Mouse (Mus musculus) lung, embryonic 14.5 days (tissue): Measurements from ENCODE around the gene Rnaset2a. TPM values are rescaled to one million over a fixed set of nuclear protein-coding genes. Genes with fewer than 3 reads are reported as not detected.
"Not testable (repeated sequence)": the region's sequence is repeated elsewhere in the genome, so short reads cannot be mapped to it uniquely, and the experiment has no call there.

Source experiments
- ATAC-seq: fragments of 200-750 bp; cut with Nextera tagmentation; 2 replicates; pipeline ENCODE4 v1.8.0; 2017; ENCODE audit warnings: mild to moderate bottlenecking, moderate TSS enrichment, moderate library complexity; ENCODE audit not compliant: insufficient read depth
- DNase-seq: peaks from one replicate; pipeline ENCODE4 v3.0.0-alpha.2; 2015
- H3K27ac ChIP-seq: fragments of 300-500 bp; sonication (generic); 2 replicates; pipeline ENCODE4 v1.5.1; 2014; ENCODE audit warnings: low read depth, mild to moderate bottlenecking, moderate library complexity
- H3K27me3 ChIP-seq: fragments of 300-500 bp; sonication (generic); 2 replicates; pipeline ENCODE4 v1.6.1; 2014; ENCODE audit warnings: low read length, control low read depth; ENCODE audit not compliant: insufficient read depth
- H3K36me3 ChIP-seq: fragments of 300-500 bp; sonication (generic); 2 replicates; pipeline ENCODE4 v1.6.1; 2014; ENCODE audit warnings: control low read depth; ENCODE audit not compliant: insufficient read depth
- H3K4me1 ChIP-seq: fragments of 300-500 bp; sonication (generic); 2 replicates; pipeline ENCODE4 v1.6.1; 2014; ENCODE audit warnings: antibody characterized with exemption, control low read depth; ENCODE audit not compliant: insufficient read depth
- H3K4me2 ChIP-seq: fragments of 300-500 bp; sonication (generic); 2 replicates; pipeline ENCODE4 v1.6.1; 2014; ENCODE audit warnings: mild to moderate bottlenecking
- H3K4me3 ChIP-seq: fragments of 300-500 bp; sonication (generic); 2 replicates; pipeline ENCODE4 v1.5.1; 2014; ENCODE audit warnings: low read depth, low read length
- H3K9ac ChIP-seq: fragments of 300-500 bp; sonication (generic); 2 replicates; pipeline ENCODE4 v1.6.1; 2014
- H3K9me3 ChIP-seq: fragments of 300-500 bp; sonication (generic); 2 replicates; pipeline ENCODE4 v1.6.1; 2016; ENCODE audit warnings: low read depth, low read length, control low read depth
- CTCF ChIP-seq: IDR thresholded peaks from 2 replicates; pipeline ENCODE4 v1.5.1; 2016; ENCODE audit warnings: antibody characterized with exemption, low read depth
- WGBS: fragments of 180-500 bp; shearing (Covaris S2); extraction: QIAGEN DNeasy Blood & Tissue Kit; methylation state at CpG from one replicate; pipeline ENCODE4 v1.1.7; 2014; 5-methylcytosine and 5-hydroxymethylcytosine counted together
- polyA plus RNA-seq: library from polyadenylated mRNA; unstranded; fragments of >200 nt; fragmentation: Nextera tagmentation; extraction: Ambion mirVana; gene quantifications from 2 replicates; pipeline ENCODE4 v1.2.1, GENCODE M21; 2014

Gene Rnaset2a
- polyA plus RNA-seq, 1 experiment from 2014 or later = 28.4 TPM

DNA sequence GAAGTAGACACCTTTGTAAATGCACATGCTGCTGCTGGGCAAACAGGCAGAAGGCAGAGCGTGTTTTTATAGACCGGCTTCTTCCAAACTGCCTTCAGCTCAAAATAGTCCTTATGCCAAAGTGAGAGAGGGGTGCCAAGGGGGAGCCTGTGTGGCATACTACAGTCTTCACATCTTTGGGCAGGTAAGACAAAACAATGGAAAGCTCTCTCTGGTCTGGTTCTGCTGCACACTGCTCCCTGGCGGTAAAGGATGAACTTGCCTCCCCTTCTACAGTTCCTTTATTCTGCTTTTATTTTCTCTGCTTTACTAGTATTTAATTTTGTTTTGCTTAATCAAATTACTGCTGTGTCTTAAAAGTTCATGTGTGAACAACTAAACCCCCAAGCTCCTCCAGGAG, 13.1 kb upstream of the Rnaset2a start:
- ATAC-seq, H3K9me3 ChIP-seq, H3K4me3 ChIP-seq, H3K4me2 ChIP-seq, H3K9ac ChIP-seq, H3K36me3 ChIP-seq, H3K27me3 ChIP-seq, H3K27ac ChIP-seq, H3K4me1 ChIP-seq: not testable (repeated sequence)
- peak; percentile 18 for DNase-seq
- TF ChIP-seq CTCF = peak; percentile 48
- WGBS = 0% methylated on average over 1 of the region's 3 CpGs

DNA sequence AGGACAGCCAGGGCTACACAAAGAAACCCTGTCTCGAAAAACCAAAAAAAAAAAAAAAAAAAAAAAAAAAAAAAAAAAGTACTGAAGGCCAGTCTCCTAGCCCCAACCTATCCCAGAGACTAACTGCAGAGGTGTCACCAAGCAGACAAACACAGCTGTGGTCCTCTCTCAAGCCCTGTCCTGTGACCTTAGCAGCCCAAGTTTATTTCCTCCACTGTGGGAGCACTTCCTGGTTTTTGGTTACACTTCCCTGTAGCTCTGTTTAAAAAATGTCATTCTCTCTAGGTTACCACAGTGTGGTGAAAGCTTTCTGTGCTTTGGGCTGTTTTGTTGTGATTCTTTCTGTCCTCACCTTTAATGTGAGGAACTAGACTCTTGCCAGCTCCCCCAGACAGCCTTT, 10.7 kb upstream of the Rnaset2a start:
- WGBS = no CpG with 5 or more reads among the region's 1 CpGs
- not testable (repeated sequence) for ATAC-seq

DNA sequence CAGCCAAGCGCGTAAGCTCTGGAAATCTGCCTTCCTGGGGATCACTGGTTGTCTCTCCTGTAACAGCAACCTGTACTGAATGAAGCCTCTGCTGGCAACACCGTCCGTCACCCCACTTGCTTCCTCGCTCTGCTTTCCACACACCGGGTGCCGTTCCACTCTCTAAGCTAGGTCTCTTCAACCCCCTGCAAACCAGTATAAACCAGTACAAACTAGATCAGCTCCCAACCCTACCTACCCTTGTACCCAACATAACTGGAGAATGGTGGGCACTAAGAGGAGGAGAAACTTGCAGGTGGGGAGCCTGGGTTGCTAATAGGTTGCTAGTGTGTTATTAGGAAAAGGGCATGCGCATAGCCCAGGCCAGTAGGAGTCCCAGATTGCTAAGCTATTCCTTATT, 8.1 kb upstream of the Rnaset2a start:
- H3K4me3 ChIP-seq, H3K27me3 ChIP-seq, H3K27ac ChIP-seq, H3K4me1 ChIP-seq, H3K36me3 ChIP-seq, ATAC-seq, H3K4me2 ChIP-seq, H3K9ac ChIP-seq, H3K9me3 ChIP-seq, DNase-seq: not testable (repeated sequence)
- WGBS = no CpG with 5 or more reads among the region's 8 CpGs

More for the DNA sequence above, 10.7 kb upstream of the Rnaset2a start:
- not testable (repeated sequence) for H3K27me3 ChIP-seq, H3K4me3 ChIP-seq, H3K4me2 ChIP-seq, H3K9ac ChIP-seq, H3K9me3 ChIP-seq, DNase-seq, H3K27ac ChIP-seq, H3K36me3 ChIP-seq, H3K4me1 ChIP-seq

DNA sequence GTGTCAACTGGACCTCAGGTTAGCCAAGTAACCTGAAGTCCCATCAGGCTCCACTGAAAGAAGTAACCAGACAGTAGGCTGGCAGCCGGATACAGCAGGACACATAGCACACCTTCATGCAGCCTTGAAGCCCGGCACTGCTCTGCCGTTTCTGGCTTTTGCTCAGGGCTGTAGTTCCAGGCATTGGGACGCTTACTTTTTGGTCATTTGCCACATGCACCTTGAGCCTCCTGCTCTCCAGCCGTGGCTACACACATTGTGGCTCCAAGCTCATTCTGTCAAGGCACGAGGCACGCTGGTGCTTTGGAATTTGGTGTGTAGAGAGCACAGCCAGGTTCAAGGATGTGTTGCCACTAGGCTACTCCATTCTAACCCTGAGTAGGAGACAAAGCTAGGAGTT, 7.1 kb upstream of the Rnaset2a start:
- not testable (repeated sequence) for H3K36me3 ChIP-seq, H3K9ac ChIP-seq, DNase-seq, H3K4me1 ChIP-seq, H3K27me3 ChIP-seq, H3K4me2 ChIP-seq, H3K4me3 ChIP-seq, H3K27ac ChIP-seq, H3K9me3 ChIP-seq, ATAC-seq
- 80% methylated on average over 7 of the region's 7 CpGs for WGBS

DNA sequence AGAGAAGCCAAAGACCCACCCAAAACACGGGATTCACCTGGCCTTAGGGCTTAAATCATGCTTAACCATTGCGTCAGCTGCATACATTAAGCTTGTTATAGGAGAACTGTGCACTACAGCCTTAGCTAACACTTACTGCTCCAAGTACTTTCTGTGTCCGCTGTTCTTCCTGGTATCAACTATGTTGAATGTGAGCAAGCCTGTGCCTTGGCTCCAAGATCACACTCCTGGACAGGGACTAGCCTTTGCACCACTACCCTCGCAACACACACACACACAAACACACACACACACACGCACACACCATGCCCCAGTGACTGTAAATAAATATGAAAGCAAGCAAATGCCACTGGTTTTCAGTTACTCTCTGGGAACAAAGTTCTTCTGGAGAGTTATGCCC, 966 bp downstream of the Rnaset2a start:
- not testable (repeated sequence) for H3K27ac ChIP-seq, H3K9me3 ChIP-seq, H3K27me3 ChIP-seq, H3K4me1 ChIP-seq, H3K36me3 ChIP-seq
- peak overlapping the region; percentile 55 for H3K4me2 ChIP-seq
- peak overlapping the region; percentile 49 for H3K4me3 ChIP-seq
- peak; percentile 4; the same call in 1 of the 2 replicates for ATAC-seq
- WGBS = 8% methylated on average over 5 of the region's 5 CpGs
- peak overlapping the region; percentile 66 for H3K9ac ChIP-seq
- DNase-seq = peak; percentile 16

DNA sequence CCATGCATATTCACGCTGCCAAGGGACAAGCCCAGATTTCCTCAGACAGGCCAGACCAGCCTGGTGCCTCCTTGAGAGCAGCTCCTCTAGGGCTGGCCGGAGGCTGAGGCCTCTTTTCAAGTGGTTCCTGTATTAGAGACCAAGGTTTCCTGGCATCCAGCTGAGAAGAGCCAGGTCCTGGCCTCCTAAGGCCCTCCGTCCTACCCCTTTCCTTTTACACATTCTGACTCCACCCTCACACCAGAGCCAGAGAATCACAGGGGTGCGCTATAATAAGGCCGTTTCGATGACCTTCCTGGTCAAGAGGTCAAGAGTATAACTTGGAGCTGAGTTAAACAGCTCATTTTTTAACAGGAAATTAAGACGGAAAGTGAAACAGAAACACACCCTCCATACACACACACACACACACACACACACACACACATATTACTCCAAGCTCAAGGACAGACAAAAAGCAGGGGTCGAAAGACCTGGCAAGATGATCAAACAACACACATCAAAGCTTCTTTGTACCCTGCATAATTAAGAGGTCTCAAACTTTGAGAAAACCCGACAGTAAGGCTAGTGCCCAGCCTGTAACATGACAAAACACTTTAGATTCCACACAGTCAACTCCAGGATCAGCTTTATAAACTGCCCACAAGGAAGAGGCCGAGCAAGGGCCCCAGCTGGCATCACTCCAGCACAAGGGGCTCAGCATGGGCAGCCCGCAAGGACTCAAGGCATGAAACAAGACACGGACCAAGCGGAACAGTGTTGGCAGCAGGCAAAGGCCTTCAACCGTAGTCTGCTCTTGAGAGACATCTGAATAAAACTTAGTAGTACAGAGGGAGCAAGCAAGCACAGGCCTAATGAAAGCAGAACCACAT, 3.9 kb downstream of the Rnaset2a start:
- not testable (repeated sequence) for H3K27ac ChIP-seq, H3K36me3 ChIP-seq, H3K9me3 ChIP-seq, H3K4me3 ChIP-seq, H3K4me1 ChIP-seq, ATAC-seq, H3K4me2 ChIP-seq, H3K9ac ChIP-seq, H3K27me3 ChIP-seq
- peak; percentile 18 for DNase-seq
- 29% methylated on average over 13 of the region's 14 CpGs for whole genome bisulfite sequencing

DNA sequence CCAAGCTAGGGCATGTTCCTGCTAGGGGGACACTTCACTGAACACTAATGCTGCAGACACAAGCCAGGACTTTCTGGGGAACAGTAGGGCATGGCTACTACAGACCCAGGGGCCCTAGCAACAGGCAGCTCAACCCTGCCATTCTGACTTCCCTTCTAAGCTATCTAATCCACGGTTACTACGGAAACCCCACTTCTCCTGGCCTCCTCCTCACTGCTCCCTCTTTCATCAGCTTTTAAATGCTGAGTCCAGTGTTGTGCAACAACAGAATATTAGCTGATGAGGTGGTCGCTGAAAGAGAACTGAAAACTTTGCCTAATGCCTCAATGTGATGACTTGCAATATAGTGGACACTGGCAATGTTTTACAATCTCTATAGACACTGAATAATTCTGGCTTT, 7.7 kb downstream of the Rnaset2a start:
- H3K4me1 ChIP-seq, H3K36me3 ChIP-seq, H3K27ac ChIP-seq, DNase-seq, H3K4me3 ChIP-seq, H3K9me3 ChIP-seq, H3K9ac ChIP-seq, H3K27me3 ChIP-seq, H3K4me2 ChIP-seq, ATAC-seq: not testable (repeated sequence)
- 80% methylated on average over 3 of the region's 3 CpGs for WGBS

DNA sequence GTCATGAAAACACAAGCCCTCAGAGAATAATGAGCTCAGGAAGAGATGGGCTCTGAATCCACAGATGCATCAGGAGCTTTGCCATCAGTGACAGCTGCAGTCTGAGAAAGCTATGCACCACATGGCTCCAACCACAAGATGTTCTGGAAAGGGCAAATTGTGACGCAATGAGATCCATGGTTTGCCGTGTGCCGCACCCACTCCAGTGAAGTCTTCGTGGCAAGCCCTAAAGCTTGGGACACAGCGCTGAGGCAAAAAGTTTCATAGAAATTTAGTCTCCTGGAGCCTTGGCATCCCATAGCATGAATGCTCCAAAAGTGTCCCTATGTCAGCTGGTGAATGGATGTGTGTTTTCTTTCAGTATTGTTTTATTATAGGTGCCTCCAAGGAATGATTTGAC, 9.8 kb downstream of the Rnaset2a start:
- not testable (repeated sequence) for H3K4me2 ChIP-seq, H3K27ac ChIP-seq, DNase-seq, H3K4me1 ChIP-seq, H3K9ac ChIP-seq, H3K27me3 ChIP-seq, H3K36me3 ChIP-seq, H3K9me3 ChIP-seq, ATAC-seq, H3K4me3 ChIP-seq
- WGBS = 95% methylated on average over 5 of the region's 5 CpGs

DNA sequence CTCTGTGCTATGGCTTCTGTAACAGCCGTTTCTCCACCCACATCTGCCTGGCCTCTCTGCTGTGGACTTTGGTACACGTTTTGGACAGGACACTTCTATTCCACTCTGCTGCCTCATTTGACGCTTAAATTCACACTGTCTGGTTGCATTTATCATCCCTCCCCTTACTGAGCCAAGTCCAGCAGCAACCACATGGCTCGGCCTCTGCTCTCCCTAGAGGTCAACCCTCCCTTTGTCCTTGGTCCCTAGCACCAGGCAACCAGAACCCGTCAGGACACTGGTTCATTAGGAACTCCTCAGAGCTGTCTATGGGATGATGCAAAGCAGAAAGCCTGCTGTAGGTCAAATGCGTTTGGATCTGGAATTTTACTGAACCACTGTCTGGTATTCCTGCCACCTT, 17.0 kb downstream of the Rnaset2a start:
- not testable (repeated sequence) for H3K9me3 ChIP-seq, H3K4me2 ChIP-seq, DNase-seq, H3K36me3 ChIP-seq, H3K4me1 ChIP-seq, H3K4me3 ChIP-seq, H3K27me3 ChIP-seq, ATAC-seq, H3K27ac ChIP-seq, H3K9ac ChIP-seq
- WGBS = no CpG with 5 or more reads among the region's 6 CpGs

DNA sequence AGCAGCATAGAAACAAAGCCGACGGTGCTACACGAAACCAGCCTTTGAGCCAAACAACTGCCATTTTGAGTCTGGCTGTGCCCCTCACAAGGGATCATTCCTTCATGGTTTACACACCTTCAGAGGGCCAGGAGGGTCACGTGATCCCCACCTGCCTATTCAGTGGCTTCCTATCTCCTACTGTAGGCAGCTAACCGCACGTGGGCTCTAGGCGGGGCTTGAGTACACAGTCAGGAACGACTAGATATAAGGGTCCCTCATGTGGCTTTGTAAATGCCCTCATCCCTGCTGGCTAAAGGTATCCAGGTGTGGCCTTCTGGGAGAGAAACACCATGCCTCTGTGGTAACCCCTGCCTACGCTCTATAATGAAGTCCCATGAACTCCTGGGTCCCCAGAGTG, 18.3 kb downstream of the Rnaset2a start:
- not testable (repeated sequence) for ATAC-seq, DNase-seq, H3K27ac ChIP-seq, H3K27me3 ChIP-seq, H3K9ac ChIP-seq, H3K9me3 ChIP-seq, H3K4me1 ChIP-seq, H3K4me3 ChIP-seq, H3K4me2 ChIP-seq, H3K36me3 ChIP-seq
- 79% methylated on average over 9 of the region's 9 CpGs for WGBS
